Mouse (Mus musculus) left cerebral cortex, adult 8-10 months (tissue): ENCODE results near the gene Jarid2. TPM values are rescaled to one million over a fixed set of nuclear protein-coding genes. Genes with fewer than 3 reads are reported as not detected.
A peak's percentile ranks its signal among the peaks of the same experiment; 100 is the strongest.

Experiments used
- DNase-seq, 2 experiments: peaks; one replicate each; pipeline ENCODE4 v3.0.0; 2022; ENCODE audit warnings: low spot score in 2 of 2
- total RNA-seq, 4 experiments: library from RNA; stranded (reverse); gene quantifications; 2 replicates each; pipeline ENCODE4 v1.2.4; 2022

Jarid2 gene
- total RNA-seq, 4 experiments from 2014 or later, result 29.5 to 37.8 (median 33.3) TPM

GRCm38 (mm10) chr13:44832866-44833265 is 103.6 kb downstream of the Jarid2 start:
- no peak for DNase-seq

- DNase-seq, result no peak
Measured at GRCm38 (mm10) chr13:44833353-44833752, 104.1 kb downstream of the Jarid2 start.

- DNase-seq, result no peak
Measured at GRCm38 (mm10) chr13:44837445-44837844, 108.2 kb downstream of the Jarid2 start.

- peak; percentile 41 to 73 for DNase-seq
Measured at GRCm38 (mm10) chr13:44839866-44840835, 110.9 kb downstream of the Jarid2 start.

GRCm38 (mm10) chr13:44851426-44851825 is 122.2 kb downstream of the Jarid2 start:
- no peak for DNase-seq

- no peak for DNase-seq
Measured at GRCm38 (mm10) chr13:44852024-44852423, 122.8 kb downstream of the Jarid2 start.

GRCm38 (mm10) chr13:44865566-44865965 is 136.3 kb downstream of the Jarid2 start:
- DNase-seq, result no peak

GRCm38 (mm10) chr13:44868037-44868650 is 138.9 kb downstream of the Jarid2 start:
- peak; percentile 13 to 65 for DNase-seq

GRCm38 (mm10) chr13:44869418-44870119 is 140.3 kb downstream of the Jarid2 start:
- peak; percentile 82 to 100 for DNase-seq

- no peak for DNase-seq
Measured at GRCm38 (mm10) chr13:44876799-44877198, 147.5 kb downstream of the Jarid2 start.

- no peak for DNase-seq
Measured at GRCm38 (mm10) chr13:44881001-44881400, 151.7 kb downstream of the Jarid2 start.

- DNase-seq, result no peak
Measured at GRCm38 (mm10) chr13:44886221-44886620, 156.9 kb downstream of the Jarid2 start.

- no peak for DNase-seq
Measured at GRCm38 (mm10) chr13:44890612-44891011, 161.3 kb downstream of the Jarid2 start.

GRCm38 (mm10) chr13:44891813-44892730 is 162.8 kb downstream of the Jarid2 start:
- no peak for DNase-seq

- no peak for DNase-seq
Measured at GRCm38 (mm10) chr13:44896211-44896610, 166.9 kb downstream of the Jarid2 start.

GRCm38 (mm10) chr13:44902299-44902698 is 173.0 kb downstream of the Jarid2 start:
- no peak for DNase-seq

- no peak for DNase-seq
Measured at GRCm38 (mm10) chr13:44903416-44903815, 174.1 kb downstream of the Jarid2 start.

- DNase-seq, result no peak
Measured at GRCm38 (mm10) chr13:44904271-44904670, 175.0 kb downstream of the Jarid2 start.

- no peak for DNase-seq
Measured at GRCm38 (mm10) chr13:44906141-44906540, 176.9 kb downstream of the Jarid2 start.

GRCm38 (mm10) chr13:44907702-44908101 is 178.4 kb downstream of the Jarid2 start:
- peak; percentile 60 to 94 for DNase-seq

- no peak for DNase-seq
Measured at GRCm38 (mm10) chr13:44908790-44909189, 179.5 kb downstream of the Jarid2 start.
